Mouse (Mus musculus) ES-Bruce4 (cell line): Measurements from ENCODE around the gene Pax7.

ENCODE experiments used
- CTCF ChIP-seq: IDR thresholded peaks from one replicate; pipeline ENCODE4 v1.8.1; 2011; ENCODE audit warnings: low read depth, low read length
- EP300 ChIP-seq: IDR thresholded peaks from 2 replicates; pipeline ENCODE4 v1.6.1; 2011; ENCODE audit warnings: low read depth, low read length; ENCODE audit not compliant: insufficient read depth
- POLR2A ChIP-seq: IDR thresholded peaks from one replicate; pipeline ENCODE4 v1.8.1; 2011; ENCODE audit warnings: low read length; ENCODE audit not compliant: insufficient read depth

- no peak for TF ChIP-seq POLR2A
- TF ChIP-seq EP300, result no peak
- TF ChIP-seq CTCF, result no peak
Measured at GRCm38 (mm10) chr4:139697755-139698154, 135.6 kb downstream of the Pax7 start.
